Mouse (Mus musculus) MEL (cell line): Measurements from ENCODE around the gene Usp45. TPM values are rescaled to one million over a fixed set of nuclear protein-coding genes. Genes with fewer than 3 reads are reported as not detected.

Experiments used
- DNase-seq: peaks from one replicate; pipeline ENCODE4 v3.0.0; 2011; ENCODE audit warnings: low read depth, low spot score
- H3K27ac ChIP-seq: 2 replicates; pipeline ENCODE4 v1.5.1; 2012; ENCODE audit warnings: low read depth, mild to moderate bottlenecking, control low read depth, low read length, moderate library complexity; ENCODE audit not compliant: control insufficient read depth
- H3K27me3 ChIP-seq, 2 experiments: fragments of 150-350 bp in 1 of 2; sonication (generic) in 1 of 2; 2 replicates each; pipeline ENCODE4 v1.6.1; 2012; ENCODE audit warnings: low read length in 2 of 2, mild to moderate bottlenecking in 2 of 2, improper control_type of control experiment in 1 of 2, moderate library complexity in 1 of 2; ENCODE audit not compliant: insufficient read depth in 2 of 2, control insufficient read depth in 1 of 2
- H3K36me3 ChIP-seq, 2 experiments: 2 replicates each; pipeline ENCODE4 v1.6.1; 2012 to 2014; ENCODE audit warnings: low read length in 2 of 2, improper control_type of control experiment in 1 of 2, inconsistent platforms in 1 of 2, mild to moderate bottlenecking in 1 of 2; ENCODE audit not compliant: insufficient read depth in 2 of 2, control insufficient read depth in 1 of 2
- H3K4me1 ChIP-seq, 2 experiments: fragments of 150-350 bp in 1 of 2; sonication (generic) in 1 of 2; 2 replicates each; pipeline ENCODE4 v1.6.1; 2012; ENCODE audit warnings: low read length in 2 of 2, improper control_type of control experiment in 1 of 2, mild to moderate bottlenecking in 1 of 2; ENCODE audit not compliant: insufficient read depth in 2 of 2, control insufficient read depth in 1 of 2
- H3K4me3 ChIP-seq, 2 experiments: fragments of 150-350 bp in 1 of 2; sonication (generic) in 1 of 2; 2 replicates each; pipeline ENCODE4 v1.5.1; 2012; ENCODE audit warnings: low read depth in 2 of 2, low read length in 2 of 2, mild to moderate bottlenecking in 2 of 2, moderate library complexity in 2 of 2, control low read depth in 1 of 2, improper control_type of control experiment in 1 of 2; ENCODE audit not compliant: control insufficient read depth in 1 of 2, insufficient read depth in 1 of 2
- H3K79me2 ChIP-seq: 2 replicates; pipeline ENCODE4 v1.6.1; 2012; ENCODE audit warnings: mild to moderate bottlenecking, low read length, moderate library complexity; ENCODE audit not compliant: control insufficient read depth, poor library complexity, insufficient read depth
- H3K9ac ChIP-seq: 2 replicates; pipeline ENCODE4 v1.6.1; 2012; ENCODE audit warnings: low read depth, mild to moderate bottlenecking, control low read depth, low read length, moderate library complexity; ENCODE audit not compliant: control insufficient read depth, poor library complexity, severe bottlenecking
- H3K9me3 ChIP-seq: fragments of 150-350 bp; sonication (generic); replicated peaks from 2 replicates; pipeline ENCODE4 v1.6.1; 2012; ENCODE audit warnings: mild to moderate bottlenecking, low read length, improper control_type of control experiment, moderate library complexity; ENCODE audit not compliant: insufficient read depth
- BHLHE40 ChIP-seq: IDR thresholded peaks from 2 replicates; pipeline ENCODE4 v1.6.1; 2012; ENCODE audit warnings: low read depth, mild to moderate bottlenecking, inconsistent platforms, low read length, improper control_type of control experiment, borderline replicate concordance
- CHD1 ChIP-seq: IDR thresholded peaks from 2 replicates; pipeline ENCODE4 v1.6.1; 2012; ENCODE audit warnings: low read depth, mild to moderate bottlenecking, inconsistent platforms, low read length, improper control_type of control experiment
- CHD2 ChIP-seq: IDR thresholded peaks from 2 replicates; pipeline ENCODE4 v1.6.1; 2011; ENCODE audit warnings: low read length, improper control_type of control experiment
- CTCF ChIP-seq, 3 experiments: IDR thresholded peaks in 2 of 3; conservative IDR thresholded peaks in 1 of 3; 2 replicates each; pipeline ENCODE4 v1.5.1; 2011 to 2012; ENCODE audit warnings: low read length in 3 of 3, low read depth in 2 of 3, mild to moderate bottlenecking in 2 of 3, improper control_type of control experiment in 1 of 3, inconsistent platforms in 1 of 3, mixed read lengths in 1 of 3, moderate library complexity in 1 of 3; ENCODE audit not compliant: control insufficient read depth in 1 of 3, insufficient read depth in 1 of 3, poor library complexity in 1 of 3, severe bottlenecking in 1 of 3
- ELF1 ChIP-seq: IDR thresholded peaks from 2 replicates; pipeline ENCODE4 v1.6.1; 2014; ENCODE audit warnings: low read depth, mild to moderate bottlenecking, inconsistent platforms, low read length, improper control_type of control experiment, moderate library complexity
- EP300 ChIP-seq, 2 experiments: IDR thresholded peaks; 2 replicates each; pipeline ENCODE4 v1.6.1; 2011; ENCODE audit warnings: improper control_type of control experiment in 2 of 2, low read length in 2 of 2, low read depth in 1 of 2, mild to moderate bottlenecking in 1 of 2
- ETS1 ChIP-seq: IDR thresholded peaks from 2 replicates; pipeline ENCODE4 v1.6.1; 2012; ENCODE audit warnings: low read depth, mild to moderate bottlenecking, inconsistent platforms, low read length, improper control_type of control experiment, moderate library complexity
- GABPA ChIP-seq: IDR thresholded peaks from 2 replicates; pipeline ENCODE4 v1.6.1; 2012; ENCODE audit warnings: low read depth, mild to moderate bottlenecking, inconsistent platforms, low read length, improper control_type of control experiment, moderate library complexity
- GATA1 ChIP-seq: IDR thresholded peaks from 2 replicates; pipeline ENCODE4 v1.6.1; 2011; ENCODE audit warnings: low read depth, low read length, improper control_type of control experiment
- HCFC1 ChIP-seq: IDR thresholded peaks from 2 replicates; pipeline ENCODE4 v1.6.1; 2012; ENCODE audit warnings: low read depth, mild to moderate bottlenecking, inconsistent platforms, low read length, improper control_type of control experiment, moderate library complexity
- JUND ChIP-seq: IDR thresholded peaks from 2 replicates; pipeline ENCODE4 v1.6.1; 2011; ENCODE audit warnings: low read depth, mild to moderate bottlenecking, improper control_type of control experiment, low read length
- KAT2A ChIP-seq: conservative IDR thresholded peaks from 2 replicates; pipeline ENCODE4 v1.6.1; 2012; ENCODE audit warnings: low read depth, low read length, improper control_type of control experiment, inconsistent platforms
- MAFK ChIP-seq: IDR thresholded peaks from 2 replicates; pipeline ENCODE4 v1.6.1; 2011; ENCODE audit warnings: low read depth, mild to moderate bottlenecking, low read length, improper control_type of control experiment, borderline replicate concordance
- MEF2A ChIP-seq: IDR thresholded peaks from 2 replicates; pipeline ENCODE4 v1.6.1; 2014; ENCODE audit warnings: low read depth, mild to moderate bottlenecking, inconsistent platforms, low read length, improper control_type of control experiment; ENCODE audit not compliant: poor library complexity, insufficient replicate concordance, severe bottlenecking; ENCODE audit errors: extremely low read depth
- MXI1 ChIP-seq: IDR thresholded peaks from 2 replicates; pipeline ENCODE4 v1.6.1; 2011; ENCODE audit warnings: mild to moderate bottlenecking, low read depth, low read length, improper control_type of control experiment
- MYB ChIP-seq: IDR thresholded peaks from 2 replicates; pipeline ENCODE4 v1.6.1; 2011; ENCODE audit warnings: mild to moderate bottlenecking, low read depth, low read length, improper control_type of control experiment
- MYC ChIP-seq: IDR thresholded peaks from 2 replicates; pipeline ENCODE4 v1.6.1; 2011; ENCODE audit warnings: low read depth, mild to moderate bottlenecking, low read length, improper control_type of control experiment, moderate library complexity
- NELFE ChIP-seq: IDR thresholded peaks from 2 replicates; pipeline ENCODE4 v1.6.1; 2011; ENCODE audit warnings: low read depth, low read length, improper control_type of control experiment
- POLR2A ChIP-seq, 2 experiments: IDR thresholded peaks; 2 replicates each; pipeline ENCODE4 v1.6.1; 2011 to 2012; ENCODE audit warnings: low read length in 2 of 2, mild to moderate bottlenecking in 2 of 2, control low read depth in 1 of 2, improper control_type of control experiment in 1 of 2, low read depth in 1 of 2, moderate library complexity in 1 of 2; ENCODE audit not compliant: control insufficient read depth in 1 of 2, insufficient read depth in 1 of 2, poor library complexity in 1 of 2
- RAD21 ChIP-seq: IDR thresholded peaks from 2 replicates; pipeline ENCODE4 v1.6.1; 2011; ENCODE audit warnings: mild to moderate bottlenecking, low read depth, low read length, improper control_type of control experiment
- SMC3 ChIP-seq: IDR thresholded peaks from 2 replicates; pipeline ENCODE4 v1.6.1; 2011; ENCODE audit warnings: low read depth, low read length, improper control_type of control experiment
- TAL1 ChIP-seq: IDR thresholded peaks from 2 replicates; pipeline ENCODE4 v1.6.1; 2012; ENCODE audit warnings: mild to moderate bottlenecking, inconsistent platforms, low read length, moderate library complexity, mixed read lengths
- TBP ChIP-seq: IDR thresholded peaks from 2 replicates; pipeline ENCODE4 v1.8.0; 2011; ENCODE audit warnings: low read depth, low read length, improper control_type of control experiment
- UBTF ChIP-seq: IDR thresholded peaks from 2 replicates; pipeline ENCODE4 v1.6.1; 2012; ENCODE audit warnings: low read depth, mild to moderate bottlenecking, inconsistent platforms, low read length, improper control_type of control experiment, moderate library complexity, borderline replicate concordance; ENCODE audit not compliant: insufficient read depth
- USF1 ChIP-seq: IDR thresholded peaks from 2 replicates; pipeline ENCODE4 v1.6.1; 2014; ENCODE audit warnings: low read depth, mild to moderate bottlenecking, inconsistent platforms, low read length, improper control_type of control experiment, moderate library complexity
- USF2 ChIP-seq, 2 experiments: IDR thresholded peaks; 2 replicates each; pipeline ENCODE4 v1.6.1; 2011 to 2012; ENCODE audit warnings: improper control_type of control experiment in 2 of 2, low read length in 2 of 2, borderline replicate concordance in 1 of 2, inconsistent platforms in 1 of 2, low read depth in 1 of 2, mild to moderate bottlenecking in 1 of 2; ENCODE audit not compliant: insufficient read depth in 1 of 2
- ZC3H11A ChIP-seq: IDR thresholded peaks from 2 replicates; pipeline ENCODE4 v1.6.1; 2012; ENCODE audit warnings: low read depth, mild to moderate bottlenecking, inconsistent platforms, low read length, improper control_type of control experiment
- polyA plus RNA-seq, 2 experiments: library from polyadenylated mRNA; stranded (reverse) in 1 of 2; unstranded in 1 of 2; fragments of >175 nt in 1 of 2; fragments of >200 nt in 1 of 2; gene quantifications; 2 replicates each; pipeline versions ENCODE4 v1.2.1 to v1.2.4; 2012; ENCODE audit warnings: low replicate concordance in 2 of 2, low read depth in 1 of 2; ENCODE audit not compliant: insufficient read length in 2 of 2, insufficient read depth in 1 of 2, missing spikeins in 1 of 2
- total RNA-seq: library from RNA; depleted of rRNA; stranded (reverse); fragments of 300-350 nt; gene quantifications from 2 replicates; pipeline ENCODE4 v1.2.3, GENCODE M21; 2012

The Usp45 gene
- total and polyA plus RNA-seq, 3 experiments = 6.4 to 8.2 TPM; not detected in 1

GRCm38 (mm10) chr4:21832844-21833243, 65.9 kb downstream of the Usp45 start:
- Histone ChIP-seq H3K27ac (no peak overlapping the region), H3K9me3 (no peaks in the 10 kb centered on the region), H3K4me1 (no peaks in the 10 kb centered on the region), H3K27me3 (no peaks in the 10 kb centered on the region), H3K4me3 (no peak overlapping the region), H3K36me3 (peaks cover 0 to 2% of the 10 kb centered on the region in 2 experiments; a peak in 1 of 4 replicates), H3K79me2 (no peaks in the 10 kb centered on the region), H3K9ac (no peak overlapping the region)
- DNase-seq = peak; percentile 41
- TF ChIP-seq SMC3 (peak; percentile 19; the same call in 1 of the 2 replicates), ZC3H11A (no peak), EP300 (IDR thresholded peaks at IDR 0.05; ENCODE audit: low read depth in 1 of 2, low read length in 2 of 2) (no peak), GABPA (no peak), ELF1 (no peak), CHD2 (no peak), RAD21 (peak; percentile 9), MEF2A (no peak), CTCF (IDR thresholded peaks at IDR 0.05 in 2 of 3, conservative IDR thresholded peaks at IDR 0.05 in 1 of 3; ENCODE audit: control insufficient read depth in 1 of 3, insufficient read depth in 1 of 3, low read depth in 2 of 3, low read length in 3 of 3, poor library complexity in 1 of 3, severe bottlenecking in 1 of 3) (peak; percentile 41 to 51 (median 44)), HCFC1 (no peak)

- H3K27ac ChIP-seq = peak within 1 kb of the TSS; percentile 96
- DNase-seq = peak; percentile 98
- peak within 1 kb of the TSS; percentile 81 to 88 for H3K4me3 ChIP-seq
- H3K36me3 ChIP-seq = peaks cover 1 to 24% of the 10 kb centered on the region in 2 experiments; a peak in 3 of 4 replicates
- no peaks in the 10 kb centered on the region for H3K9me3 ChIP-seq
- H3K4me1 ChIP-seq = peaks cover 12 to 18% of the 10 kb centered on the region in 2 experiments
- H3K9ac ChIP-seq = peak within 1 kb of the TSS; percentile 96
- no peaks in the 10 kb centered on the region for H3K27me3 ChIP-seq
- H3K79me2 ChIP-seq = peaks cover 39% of the 10 kb centered on the region
- TF ChIP-seq MYB (no peak), KAT2A (peak; percentile 96), MXI1 (peak; percentile 62), POLR2A (IDR thresholded peaks at IDR 0.05; ENCODE audit: control insufficient read depth in 1 of 2, insufficient read depth in 1 of 2, low read depth in 1 of 2, low read length in 2 of 2, poor library complexity in 1 of 2) (peak in 1 of 2 experiments; percentile 54; a peak in 3 of 4 replicates), MAFK (no peak), HCFC1 (peak; percentile 97), ELF1 (peak; percentile 69; the same call in 1 of the 2 replicates), MEF2A (no peak), USF2 (IDR thresholded peaks at IDR 0.05; ENCODE audit: borderline replicate concordance in 1 of 2, insufficient read depth in 1 of 2, low read depth in 1 of 2, low read length in 2 of 2) (no peak), NELFE (peak; percentile 53; the same call in 1 of the 2 replicates), ETS1 (peak; percentile 36; the same call in 1 of the 2 replicates), JUND (no peak), MYC (peak; percentile 85; the same call in 1 of the 2 replicates), USF1 (peak; percentile 90), CHD1 (no peak), UBTF (no peak), GATA1 (peak; percentile 57; the same call in 1 of the 2 replicates), BHLHE40 (no peak), TAL1 (no peak), TBP (peak; percentile 55; the same call in 1 of the 2 replicates), CHD2 (peak; percentile 71), CTCF (IDR thresholded peaks at IDR 0.05 in 2 of 3, conservative IDR thresholded peaks at IDR 0.05 in 1 of 3; ENCODE audit: control insufficient read depth in 1 of 3, insufficient read depth in 1 of 3, low read depth in 2 of 3, low read length in 3 of 3, poor library complexity in 1 of 3, severe bottlenecking in 1 of 3) (peak; percentile 70 to 86 (median 72))
Observed at GRCm38 (mm10) chr4:21847481-21848286, 80.7 kb downstream of the Usp45 start, which contains the start of gene Pnisr. TSS of gene Pnisr (plus strand) at chr4:21847583.
